Mouse (Mus musculus): ENCODE measurements around the gene Ddx20.

Ddx20 gene

GRCm38 (mm10) chr3:105665105-105665765, 22.1 kb downstream of the Ddx20 start:
- no peak for DNase-seq

GRCm38 (mm10) chr3:105663043-105663442, 24.3 kb downstream of the Ddx20 start:
- no peak for DNase-seq

GRCm38 (mm10) chr3:105660530-105660929, 26.8 kb downstream of the Ddx20 start:
- DNase-seq, result no peak

GRCm38 (mm10) chr3:105655031-105655585, 32.3 kb downstream of the Ddx20 start:
- no peak for DNase-seq

GRCm38 (mm10) chr3:105653544-105654380, 33.6 kb downstream of the Ddx20 start:
- no peak for DNase-seq

GRCm38 (mm10) chr3:105648889-105649567, 38.3 kb downstream of the Ddx20 start:
- DNase-seq, result no peak

- no peak for DNase-seq
Observed at GRCm38 (mm10) chr3:105643566-105643965, 43.8 kb downstream of the Ddx20 start.

- DNase-seq, result no peak
Observed at GRCm38 (mm10) chr3:105642186-105642585, 45.2 kb downstream of the Ddx20 start.

- DNase-seq, result no peak
Observed at GRCm38 (mm10) chr3:105633021-105633420, 54.4 kb downstream of the Ddx20 start.

- DNase-seq, result no peak
Observed at GRCm38 (mm10) chr3:105632296-105632695, 55.1 kb downstream of the Ddx20 start.
